Mouse (Mus musculus) lung, postnatal 14 days (tissue): ENCODE measurements around the gene Med4.
A peak's percentile ranks its signal among the peaks of the same experiment; 100 is the strongest.

Experiments used
- DNase-seq: peaks from one replicate; pipeline ENCODE4 v3.0.0; 2021

Med4 gene

GRCm38 (mm10) chr14:73509765-73510423 is at the start of gene Med4:
Med4 (plus strand) TSS chr14:73510025.
- peak; percentile 96 for DNase-seq

- DNase-seq, result no peak
Measured at GRCm38 (mm10) chr14:73460514-73461134, 49.2 kb upstream of the Med4 start.

- no peak for DNase-seq
Measured at GRCm38 (mm10) chr14:73462211-73462610, 47.6 kb upstream of the Med4 start.

- DNase-seq, result no peak
Measured at GRCm38 (mm10) chr14:73467697-73468096, 42.1 kb upstream of the Med4 start.

- DNase-seq, result no peak
Measured at GRCm38 (mm10) chr14:73469506-73469905, 40.3 kb upstream of the Med4 start.

- DNase-seq, result peak; percentile 15
Measured at GRCm38 (mm10) chr14:73470593-73470992, 39.2 kb upstream of the Med4 start.

- DNase-seq, result no peak
Measured at GRCm38 (mm10) chr14:73472205-73472604, 37.6 kb upstream of the Med4 start.

- DNase-seq, result peak; percentile 50
Measured at GRCm38 (mm10) chr14:73473670-73474460, 36.0 kb upstream of the Med4 start.

- peak; percentile 43 for DNase-seq
Measured at GRCm38 (mm10) chr14:73474636-73475093, 35.2 kb upstream of the Med4 start.

- DNase-seq, result peak; percentile 32
Measured at GRCm38 (mm10) chr14:73475506-73475905, 34.3 kb upstream of the Med4 start.

- DNase-seq, result peak; percentile 35
Measured at GRCm38 (mm10) chr14:73476361-73476934, 33.4 kb upstream of the Med4 start.

- peak; percentile 34 for DNase-seq
Measured at GRCm38 (mm10) chr14:73477077-73477476, 32.7 kb upstream of the Med4 start.

- DNase-seq, result no peak
Measured at GRCm38 (mm10) chr14:73478321-73478720, 31.5 kb upstream of the Med4 start.

- DNase-seq, result no peak
Measured at GRCm38 (mm10) chr14:73479771-73480170, 30.1 kb upstream of the Med4 start.

GRCm38 (mm10) chr14:73483516-73484229 is 26.2 kb upstream of the Med4 start:
- peak; percentile 11 for DNase-seq

- no peak for DNase-seq
Measured at GRCm38 (mm10) chr14:73484366-73485110, 25.3 kb upstream of the Med4 start.

- DNase-seq, result no peak
Measured at GRCm38 (mm10) chr14:73486641-73487040, 23.2 kb upstream of the Med4 start.

- no peak for DNase-seq
Measured at GRCm38 (mm10) chr14:73493356-73493755, 16.5 kb upstream of the Med4 start.

- DNase-seq, result no peak
Measured at GRCm38 (mm10) chr14:73494122-73494521, 15.7 kb upstream of the Med4 start.

- DNase-seq, result no peak
Measured at GRCm38 (mm10) chr14:73495753-73496152, 14.1 kb upstream of the Med4 start.

- DNase-seq, result no peak
Measured at GRCm38 (mm10) chr14:73501283-73501682, 8.5 kb upstream of the Med4 start.

GRCm38 (mm10) chr14:73501721-73502120 is 8.1 kb upstream of the Med4 start:
- peak; percentile 36 for DNase-seq
